Mouse (Mus musculus): ENCODE measurements around the gene Cep95.

DNA sequence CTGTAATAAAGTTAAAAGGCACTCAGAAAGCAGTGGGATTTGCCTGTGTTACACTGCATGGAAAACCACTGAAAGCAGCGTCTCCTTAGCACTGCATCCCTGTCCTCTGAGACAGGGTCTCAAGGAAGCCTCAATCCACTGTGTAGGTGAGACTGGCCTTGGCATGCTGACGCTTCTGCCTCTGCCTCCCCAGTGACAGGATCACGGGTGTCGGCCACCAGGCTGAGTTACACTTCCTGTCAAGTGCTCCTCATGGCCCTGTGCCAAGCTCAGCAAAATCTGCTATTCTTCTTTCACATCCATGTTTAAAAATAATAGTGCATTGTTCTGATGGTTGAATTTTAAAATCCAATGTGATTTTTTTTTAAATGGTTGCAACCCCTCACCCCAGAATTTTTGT lies 31.9 kb downstream of the Cep95 start:
- TF ChIP-seq FLI1 (IDR thresholded peaks at IDR 0.05; ENCODE audit: low read length) (no peak), GATA1 (IDR thresholded peaks at IDR 0.05; ENCODE audit: borderline replicate concordance, low read length) (no peak)

Data from megakaryocyte, embryonic 14.5 days (primary cell).